Comparison of ENCODE assay signal across 18 mouse cellular contexts in the genomic region with DNA sequence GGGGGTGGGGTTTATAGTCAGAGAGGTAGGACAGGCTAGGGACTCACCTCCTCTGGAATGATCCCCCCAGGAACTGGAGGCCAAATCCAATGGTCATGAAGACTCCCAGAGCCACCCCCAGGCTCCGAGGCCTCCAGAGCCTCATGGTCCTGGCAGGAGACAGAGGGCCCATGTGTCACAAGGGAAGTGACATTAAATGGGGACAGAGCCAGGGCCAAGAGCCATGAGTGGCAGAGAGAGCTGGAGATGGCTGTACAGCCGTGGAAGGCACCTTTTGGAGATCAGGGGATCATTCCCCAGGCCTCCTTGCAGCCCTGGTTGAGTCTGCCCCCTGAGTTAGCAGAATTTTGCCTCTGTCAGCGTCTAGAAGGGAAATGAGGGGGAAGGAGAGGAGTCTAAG. TPM values are rescaled to one million over a fixed set of nuclear protein-coding genes. Genes with fewer than 3 reads are reported as not detected.
"Had no signal": no experiment of that assay in that cellular context is flagged by ENCODE, and none has a peak within 500 bp of the region (broad histone marks: within the 10 kb centered on the region; RNA-seq: fewer than 3 reads in every experiment).

No protein-coding gene starts in this region.

- H3K9me3 ChIP-seq: midbrain, embryonic 13.5 days had no signal

- ATAC-seq: midbrain, embryonic 13.5 days had no signal

- H3K4me3 ChIP-seq: left cerebral cortex, adult 2 months; midbrain, embryonic 13.5 days; myocyte had no signal

- DNase-seq: kidney, adult 18-20 months; kidney, postnatal 10 days; kidney, postnatal 4 days; liver; lung, adult 18-20 months; right cerebral cortex, postnatal 4 days; spleen, adult 18-20 months; thymus, adult 18-20 months; thymus, postnatal 14 days had no signal

- H3K9ac ChIP-seq: liver, embryonic 14.5 days had no signal

- H3K27ac ChIP-seq: left cerebral cortex, adult 2 months; liver, embryonic 14.5 days; midbrain, embryonic 13.5 days had no signal

RNA-seq across cellular contexts. Expression of a gene that starts 1.4 kb away (rescaled TPM):
- total RNA-seq: megakaryocyte-erythroid progenitor cell, adult 5-6 weeks had no signal
- polyA plus RNA-seq: myocyte had no signal

RNA-seq across cellular contexts. Expression of a gene that starts 8.5 kb away (rescaled TPM):
- total RNA-seq: layer of hippocampus, adult 8-10 months; layer of hippocampus, postnatal 25 days; left cerebral cortex, postnatal 14 days; megakaryocyte-erythroid progenitor cell, adult 5-6 weeks had no signal
- polyA plus RNA-seq: kidney, embryonic 14.5 days had no signal
